Mouse (Mus musculus) G1E (cell line): ENCODE data around the gene Dusp19.

Source experiments
- CTCF ChIP-seq: IDR thresholded peaks from 2 replicates; pipeline ENCODE4 v1.5.1; 2012; ENCODE audit warnings: low read depth, low read length, inconsistent platforms, mixed read lengths
- GATA2 ChIP-seq: IDR thresholded peaks from 2 replicates; pipeline ENCODE4 v1.6.1; 2012; ENCODE audit warnings: low read depth, low read length, inconsistent platforms, borderline replicate concordance
- POLR2AphosphoS5 ChIP-seq: IDR thresholded peaks from 2 replicates; pipeline ENCODE4 v1.6.1; 2012; ENCODE audit warnings: low read depth, low read length, inconsistent platforms; ENCODE audit not compliant: insufficient replicate concordance
- TAL1 ChIP-seq: conservative IDR thresholded peaks from 2 replicates; pipeline ENCODE4 v1.6.1; 2012; ENCODE audit warnings: low read depth, low read length, inconsistent platforms, mixed read lengths

DNA sequence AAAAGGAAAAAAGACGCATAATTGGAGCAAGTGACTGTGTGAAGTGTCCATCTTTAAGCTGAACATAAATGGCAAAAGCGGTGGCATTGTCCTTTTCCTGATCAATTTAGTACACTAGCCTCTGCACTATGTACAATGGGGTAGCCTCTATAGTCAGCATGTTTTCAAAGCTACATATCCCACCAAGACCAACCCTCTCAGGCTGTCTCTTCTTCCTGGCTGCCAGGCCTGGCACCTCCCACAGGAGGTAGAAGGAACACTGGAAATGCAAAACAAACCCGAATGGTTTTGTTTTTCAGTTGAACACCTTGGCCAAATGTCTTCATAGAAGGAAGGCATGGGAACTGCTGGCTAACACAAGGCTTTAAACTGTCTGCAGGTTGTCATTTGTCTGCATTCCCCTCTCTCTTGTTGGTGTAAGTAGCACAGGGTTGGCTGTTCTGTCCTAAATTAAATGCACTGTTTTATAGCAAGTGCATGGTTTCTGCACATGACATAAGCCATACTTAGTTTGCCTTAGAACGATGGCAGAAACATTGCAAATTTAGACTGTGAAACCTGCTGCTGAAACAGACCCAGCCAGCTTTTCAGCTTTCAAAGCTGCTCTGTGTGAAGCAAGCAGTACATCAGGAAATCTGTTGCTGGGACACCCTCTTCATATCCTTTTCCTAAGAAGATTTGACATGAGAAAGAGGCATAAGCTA is 22.5 kb upstream of the Dusp19 start:
- TF ChIP-seq CTCF, result no peak
- TF ChIP-seq TAL1, result no peak
- no peak for TF ChIP-seq POLR2AphosphoS5
- no peak for TF ChIP-seq GATA2
